Mouse (Mus musculus): ENCODE data around the gene Ubap1.

DNA sequence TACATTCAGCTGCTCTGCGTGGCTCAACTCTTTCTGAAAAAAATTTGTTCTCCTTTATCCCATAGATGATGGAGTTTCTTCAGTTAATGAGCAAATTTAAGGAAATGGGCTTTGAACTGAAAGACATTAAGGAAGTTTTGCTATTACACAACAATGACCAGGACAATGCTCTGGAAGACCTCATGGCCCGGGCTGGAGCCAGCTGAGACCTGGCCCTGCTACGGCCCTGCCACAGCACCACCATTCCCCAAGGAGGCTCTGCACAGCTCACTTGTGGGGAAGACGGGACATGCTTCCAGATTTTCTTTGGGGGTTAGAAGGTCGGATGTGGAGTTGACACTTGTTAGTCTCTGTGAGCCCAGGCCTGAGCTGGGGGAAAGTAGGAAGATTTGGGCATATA is 39.8 kb downstream of the Ubap1 start:
- no peak for TF ChIP-seq GATA1 (IDR thresholded peaks at IDR 0.05; ENCODE audit: borderline replicate concordance, low read length)
- TF ChIP-seq FLI1 (IDR thresholded peaks at IDR 0.05; ENCODE audit: low read length), result no peak
